ENCODE assay signal across 8 mouse cellular contexts in genomic region chr19:29641055-29641454, GRCm38 (mm10). TPM values are rescaled to one million over a fixed set of nuclear protein-coding genes. Genes with fewer than 3 reads are reported as not detected.
DNase-seq lines count a peak whose midpoint lies in the region; ATAC-seq lines count a peak whose summit lies in the region.

No protein-coding gene starts in this region.

- no peak overlapping the region for H3K4me2 ChIP-seq in hindbrain, embryonic 12.5 days (replicated peaks)
- H3K4me2 ChIP-seq in kidney, embryonic 14.5 days (replicated peaks; ENCODE audit: low read depth, low read length), result peak overlapping the region; percentile 21; the same call in 1 of the 2 replicates
- no peak overlapping the region for H3K4me2 ChIP-seq in midbrain, embryonic 16.5 days (ENCODE audit: low read length)

- intact Hi-C loops in left cerebral cortex, postnatal 14 days (cut with DNase I), result no loop called here

- H3K27me3 ChIP-seq in hindbrain, embryonic 10.5 days (ENCODE audit: insufficient read depth, poor library complexity, severe bottlenecking), result no peaks in the 10 kb centered on the region
- H3K27me3 ChIP-seq in hindbrain, embryonic 12.5 days, result no peaks in the 10 kb centered on the region
- no peaks in the 10 kb centered on the region for H3K27me3 ChIP-seq in kidney, embryonic 14.5 days (ENCODE audit: control insufficient read depth, insufficient read depth, low read length)
- peaks cover 14% of the 10 kb centered on the region for H3K27me3 ChIP-seq in megakaryocyte, embryonic 14.5 days (replicated peaks)
- no peaks in the 10 kb centered on the region for H3K27me3 ChIP-seq in midbrain, embryonic 16.5 days (ENCODE audit: control insufficient read depth, insufficient read depth, low read depth, low read length)

- H3K9me3 ChIP-seq in hindbrain, embryonic 10.5 days, result peaks cover 3% of the 10 kb centered on the region; the same call in 1 of the 2 replicates
- no peaks in the 10 kb centered on the region for H3K9me3 ChIP-seq in hindbrain, embryonic 12.5 days (replicated peaks)
- H3K9me3 ChIP-seq in kidney, embryonic 14.5 days (ENCODE audit: control insufficient read depth, low read length), result 0 out of 2 replicates have a peak, but pooled peaks cover 2% of the 10 kb centered on the region
- peaks cover 5% of the 10 kb centered on the region; the same call in 1 of the 2 replicates for H3K9me3 ChIP-seq in megakaryocyte, embryonic 14.5 days
- peaks cover 2% of the 10 kb centered on the region; the same call in 1 of the 2 replicates for H3K9me3 ChIP-seq in midbrain, embryonic 16.5 days (replicated peaks; ENCODE audit: control insufficient read depth, low read length, poor library complexity, severe bottlenecking)

- H3K4me3 ChIP-seq in hindbrain, embryonic 10.5 days, result no peak overlapping the region
- no peak overlapping the region for H3K4me3 ChIP-seq in hindbrain, embryonic 12.5 days
- no peak overlapping the region for H3K4me3 ChIP-seq in kidney, embryonic 14.5 days (ENCODE audit: low read length)
- peak overlapping the region; percentile 78 for H3K4me3 ChIP-seq in megakaryocyte, embryonic 14.5 days (replicated peaks)
- no peak overlapping the region for H3K4me3 ChIP-seq in midbrain, embryonic 16.5 days (ENCODE audit: low read depth, low read length)

- no peak for ATAC-seq in hindbrain, embryonic 12.5 days (ENCODE audit: low FRiP score)
- peak; percentile 60 for ATAC-seq in kidney, embryonic 14.5 days (ENCODE audit: low FRiP score, low TSS enrichment)
- ATAC-seq in midbrain, embryonic 16.5 days, result no peak

- peak overlapping the region; percentile 23; the same call in 1 of the 2 replicates for H3K27ac ChIP-seq in hindbrain, embryonic 10.5 days
- no peak overlapping the region for H3K27ac ChIP-seq in hindbrain, embryonic 12.5 days
- H3K27ac ChIP-seq in kidney, embryonic 14.5 days (ENCODE audit: low read depth, low read length), result peak overlapping the region; percentile 47; the same call in 1 of the 2 replicates
- no peak overlapping the region for H3K27ac ChIP-seq in midbrain, embryonic 16.5 days (ENCODE audit: low read length)

- peaks cover 11% of the 10 kb centered on the region for H3K4me1 ChIP-seq in hindbrain, embryonic 10.5 days (replicated peaks)
- H3K4me1 ChIP-seq in hindbrain, embryonic 12.5 days, result no peaks in the 10 kb centered on the region
- peaks cover 16% of the 10 kb centered on the region for H3K4me1 ChIP-seq in kidney, embryonic 14.5 days (ENCODE audit: control insufficient read depth, insufficient read depth, low read length)
- peaks cover 22% of the 10 kb centered on the region for H3K4me1 ChIP-seq in megakaryocyte, embryonic 14.5 days
- H3K4me1 ChIP-seq in midbrain, embryonic 16.5 days (ENCODE audit: control insufficient read depth, insufficient read depth, low read length), result no peaks in the 10 kb centered on the region

- no peak for DNase-seq in hindbrain, embryonic 10.5 days (ENCODE audit: low spot score)
- DNase-seq in embryo, embryonic 11 days, result peak; percentile 44
- DNase-seq in left cerebral cortex, postnatal 14 days (ENCODE audit: low spot score in 2 of 2), result no peak
- DNase-seq in layer of hippocampus, postnatal 10 days (ENCODE audit: low spot score in 2 of 2), result no peak

- 50% methylated on average over 9 of the region's 9 CpGs for WGBS in hindbrain, embryonic 10.5 days
- 51% methylated on average over 8 of the region's 9 CpGs for WGBS in hindbrain, embryonic 12.5 days
- WGBS in kidney, embryonic 14.5 days, result 11% methylated on average over 7 of the region's 9 CpGs
- WGBS in midbrain, embryonic 16.5 days, result 56% methylated on average over 7 of the region's 9 CpGs

- H3K36me3 ChIP-seq in hindbrain, embryonic 10.5 days, result peaks cover 40% of the 10 kb centered on the region
- H3K36me3 ChIP-seq in hindbrain, embryonic 12.5 days, result 0 out of 2 replicates have a peak, but pooled peaks cover 13% of the 10 kb centered on the region
- H3K36me3 ChIP-seq in kidney, embryonic 14.5 days (ENCODE audit: control insufficient read depth, insufficient read depth, low read length), result peaks cover 18% of the 10 kb centered on the region
- peaks cover 34% of the 10 kb centered on the region for H3K36me3 ChIP-seq in megakaryocyte, embryonic 14.5 days (replicated peaks; ENCODE audit: low read length)
- H3K36me3 ChIP-seq in midbrain, embryonic 16.5 days (ENCODE audit: control insufficient read depth, insufficient read depth, low read length), result peaks cover 4% of the 10 kb centered on the region; the same call in 1 of the 2 replicates

- H3K9ac ChIP-seq in hindbrain, embryonic 12.5 days, result no peak overlapping the region
- H3K9ac ChIP-seq in kidney, embryonic 14.5 days (ENCODE audit: low read depth, low read length), result no peak overlapping the region
- H3K9ac ChIP-seq in midbrain, embryonic 16.5 days (ENCODE audit: low read depth, low read length), result no peak overlapping the region

RNA-seq across cellular contexts. Expression of gene Ermp1, which starts 7.2 kb away (rescaled TPM):
- polyA plus RNA-seq in hindbrain, embryonic 10.5 days (2016; fragmentation: Nextera tagmentation; extraction: Ambion mirVana), result 12.8 and 16.1 TPM in 2 replicates
- polyA plus RNA-seq in hindbrain, embryonic 12.5 days (2016; fragmentation: Nextera tagmentation; extraction: Ambion mirVana), result 17.6 and 18.5 TPM in 2 replicates
- polyA plus RNA-seq in kidney, embryonic 14.5 days (2014; fragmentation: Nextera tagmentation; extraction: Ambion mirVana), result 10.7 and 21.0 TPM in 2 replicates
- polyA plus RNA-seq in megakaryocyte, embryonic 14.5 days (2012; ENCODE audit: insufficient read depth, low replicate concordance), result 0.92 and 1.5 TPM in 2 replicates
- total RNA-seq in left cerebral cortex, postnatal 14 days (2021), result 10 to 100 TPM; 38.4 to 39.9 TPM
- polyA plus RNA-seq in midbrain, embryonic 16.5 days (2015; fragmentation: Nextera tagmentation; extraction: Ambion mirVana), result 9.4 and 10.9 TPM in 2 replicates
- 10 to 100 TPM; 45.5 to 52.0 TPM for total RNA-seq in layer of hippocampus, postnatal 10 days (2021)

RNA-seq across cellular contexts. Expression of gene Mlana, which starts 56.6 kb away (rescaled TPM):
- polyA plus RNA-seq in hindbrain, embryonic 10.5 days (2016; fragmentation: Nextera tagmentation; extraction: Ambion mirVana), result 0.26 and 0.60 TPM in 2 replicates
- polyA plus RNA-seq in hindbrain, embryonic 12.5 days (2016; fragmentation: Nextera tagmentation; extraction: Ambion mirVana), result not detected in 2 replicates
- not detected in 2 replicates for polyA plus RNA-seq in kidney, embryonic 14.5 days (2014; fragmentation: Nextera tagmentation; extraction: Ambion mirVana)
- not detected in 2 replicates for polyA plus RNA-seq in megakaryocyte, embryonic 14.5 days (2012; ENCODE audit: insufficient read depth, low replicate concordance)
- total RNA-seq in left cerebral cortex, postnatal 14 days (2021), result under 1 TPM; 0.66 to 0.76 TPM
- not detected in 2 replicates for polyA plus RNA-seq in midbrain, embryonic 16.5 days (2015; fragmentation: Nextera tagmentation; extraction: Ambion mirVana)
- total RNA-seq in layer of hippocampus, postnatal 10 days (2021), result under 1 TPM in 1 of 2 experiments, not detected in 1; 0.96 TPM

Comparison
In these comparisons a context has a peak if more than half of its experiments do, and no peak if none do; other contexts are left out.
1. H3K27ac ChIP-seq: peak in hindbrain, embryonic 10.5 days (single experiment) and kidney, embryonic 14.5 days (single experiment); none in hindbrain, embryonic 12.5 days (single experiment) and midbrain, embryonic 16.5 days (single experiment).